Mouse (Mus musculus) cerebellum, adult 2 months (tissue): ENCODE data around the gene Arl9.

Experiments used
- CTCF ChIP-seq: fragments of 200-500 bp; IDR thresholded peaks from 2 replicates; pipeline ENCODE4 v1.5.1; 2011; ENCODE audit warnings: low read depth, mild to moderate bottlenecking, control low read depth, low read length, moderate library complexity, borderline replicate concordance; ENCODE audit not compliant: insufficient read depth
- POLR2A ChIP-seq: fragments of 200-500 bp; IDR thresholded peaks from 2 replicates; pipeline ENCODE4 v1.6.1; 2011; ENCODE audit warnings: low read length, control low read depth, borderline replicate concordance; ENCODE audit not compliant: insufficient read depth

DNA sequence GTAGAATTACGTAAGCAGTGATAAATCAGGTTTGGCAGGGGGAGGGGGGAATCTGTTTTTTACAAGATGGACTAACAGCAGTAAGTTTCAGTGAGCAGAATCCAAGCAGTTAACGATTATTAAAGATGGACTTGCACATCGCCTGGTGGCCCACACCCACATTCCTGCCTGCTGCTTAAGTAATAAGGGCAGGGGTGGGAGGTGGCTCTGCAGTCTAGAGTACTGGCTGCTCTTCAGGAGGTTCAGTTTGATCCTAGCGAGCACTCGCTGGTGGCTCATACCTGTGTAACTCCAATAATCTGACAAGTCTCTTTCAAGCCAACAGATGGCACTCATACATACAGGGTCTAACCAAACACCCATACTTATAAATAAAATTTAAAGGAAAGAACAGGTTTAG is 44.3 kb upstream of the Arl9 start:
- no peak for TF ChIP-seq POLR2A
- TF ChIP-seq CTCF, result no peak
